Mouse (Mus musculus) CH12.LX (cell line): Measurements from ENCODE around the gene Tjp3.

Experiments used
- CHD2 ChIP-seq: IDR thresholded peaks from 2 replicates; pipeline ENCODE4 v1.6.1; 2011; ENCODE audit warnings: low read length, improper control_type of control experiment
- CTCF ChIP-seq, 2 experiments: IDR thresholded peaks in 1 of 2; conservative IDR thresholded peaks in 1 of 2; 2 replicates each; pipeline ENCODE4 v1.5.1; 2011 to 2012; ENCODE audit warnings: low read depth in 2 of 2, low read length in 2 of 2, improper control_type of control experiment in 1 of 2, inconsistent platforms in 1 of 2, mild to moderate bottlenecking in 1 of 2, moderate library complexity in 1 of 2
- E2F4 ChIP-seq: IDR thresholded peaks from 2 replicates; pipeline ENCODE4 v1.6.1; 2011; ENCODE audit warnings: low read depth, low read length, improper control_type of control experiment; ENCODE audit not compliant: insufficient replicate concordance
- ELF1 ChIP-seq: IDR thresholded peaks from 2 replicates; pipeline ENCODE4 v1.6.1; 2014; ENCODE audit warnings: low read depth, mild to moderate bottlenecking, inconsistent platforms, low read length, improper control_type of control experiment
- EP300 ChIP-seq: IDR thresholded peaks from 2 replicates; pipeline ENCODE4 v1.6.1; 2011; ENCODE audit warnings: low read length, improper control_type of control experiment
- GABPA ChIP-seq: IDR thresholded peaks from 2 replicates; pipeline ENCODE4 v1.6.1; 2012; ENCODE audit warnings: low read depth, low read length, improper control_type of control experiment, inconsistent platforms; ENCODE audit not compliant: insufficient replicate concordance
- POLR2A ChIP-seq: IDR thresholded peaks from 2 replicates; pipeline ENCODE4 v1.6.1; 2011; ENCODE audit warnings: low read depth, mild to moderate bottlenecking, improper control_type of control experiment, low read length
- USF1 ChIP-seq: IDR thresholded peaks from 2 replicates; pipeline ENCODE4 v1.6.1; 2014; ENCODE audit warnings: low read depth, mild to moderate bottlenecking, inconsistent platforms, low read length, improper control_type of control experiment

GRCm38 (mm10) chr10:81330007-81330406 lies 38.6 kb upstream of the Tjp3 start:
- TF ChIP-seq EP300 (no peak), USF1 (no peak), POLR2A (no peak), E2F4 (no peak), ELF1 (no peak), CTCF (conservative IDR thresholded peaks at IDR 0.05 in 1 of 2, IDR thresholded peaks at IDR 0.05 in 1 of 2; ENCODE audit: low read depth in 2 of 2, low read length in 2 of 2) (no peak), GABPA (no peak), CHD2 (no peak)
